Mouse (Mus musculus) stomach, embryonic 14.5 days (tissue): ENCODE data around the gene Cog8. TPM values are rescaled to one million over a fixed set of nuclear protein-coding genes. Genes with fewer than 3 reads are reported as not detected.
"Not testable (repeated sequence)": the region's sequence is repeated elsewhere in the genome, so short reads cannot be mapped to it uniquely, and the experiment has no call there.

Experiments used
- ATAC-seq: fragments of 200-750 bp; cut with Nextera tagmentation; 2 replicates; pipeline ENCODE4 v1.8.0; 2017; ENCODE audit warnings: low read depth, moderate TSS enrichment; ENCODE audit not compliant: insufficient number of reproducible peaks, insufficient read depth, low FRiP score
- H3K27ac ChIP-seq: fragments of 300-500 bp; sonication (generic); 2 replicates; pipeline ENCODE4 v1.5.1; 2014; ENCODE audit warnings: mild to moderate bottlenecking, low read length, moderate library complexity, mixed read lengths
- H3K27me3 ChIP-seq: fragments of 300-500 bp; sonication (generic); 2 replicates; pipeline ENCODE4 v1.6.1; 2014; ENCODE audit warnings: low read length, control low read depth, mixed read lengths; ENCODE audit not compliant: control insufficient read depth, insufficient read depth
- H3K36me3 ChIP-seq: fragments of 300-500 bp; sonication (generic); 2 replicates; pipeline ENCODE4 v1.6.1; 2014; ENCODE audit warnings: mild to moderate bottlenecking, control low read depth, low read length, moderate library complexity, mixed read lengths; ENCODE audit not compliant: control insufficient read depth, insufficient read depth
- H3K4me1 ChIP-seq: fragments of 300-500 bp; sonication (generic); 2 replicates; pipeline ENCODE4 v1.6.1; 2014; ENCODE audit warnings: low read length, control low read depth, mixed read lengths; ENCODE audit not compliant: control insufficient read depth, insufficient read depth
- H3K4me2 ChIP-seq: fragments of 300-500 bp; sonication (generic); replicated peaks from 2 replicates; pipeline ENCODE4 v1.6.1; 2014; ENCODE audit warnings: low read depth, low read length, control low read depth
- H3K4me3 ChIP-seq: fragments of 300-500 bp; sonication (generic); 2 replicates; pipeline ENCODE4 v1.5.1; 2014; ENCODE audit warnings: low read depth, low read length, control low read depth
- H3K9ac ChIP-seq: fragments of 300-500 bp; sonication (generic); replicated peaks from 2 replicates; pipeline ENCODE4 v1.6.1; 2014; ENCODE audit warnings: low read depth, mild to moderate bottlenecking, control low read depth, low read length, moderate library complexity, mixed read lengths
- H3K9me3 ChIP-seq: fragments of 300-500 bp; sonication (generic); 2 replicates; pipeline ENCODE4 v1.6.1; 2016; ENCODE audit warnings: low read depth, low read length, control low read depth; ENCODE audit not compliant: control insufficient read depth
- WGBS: fragments of 180-500 bp; shearing (Covaris S2); extraction: QIAGEN DNeasy Blood & Tissue Kit; methylation state at CpG from one replicate; pipeline ENCODE4 v1.1.7; 2014; 5-methylcytosine and 5-hydroxymethylcytosine counted together
- microRNA-seq: library from miRNA; unstranded; fragments of <30 nt; microRNA quantifications from one replicate; pipeline ENCODE4, GENCODE M21; 2016
- polyA plus RNA-seq: library from polyadenylated mRNA; unstranded; fragments of >200 nt; fragmentation: Nextera tagmentation; extraction: Ambion mirVana; gene quantifications from 2 replicates; pipeline ENCODE4 v1.2.1, GENCODE M21; 2014

Gene Cog8
- polyA plus RNA-seq, 1 experiment from 2014 or later: 31.9 TPM

DNA sequence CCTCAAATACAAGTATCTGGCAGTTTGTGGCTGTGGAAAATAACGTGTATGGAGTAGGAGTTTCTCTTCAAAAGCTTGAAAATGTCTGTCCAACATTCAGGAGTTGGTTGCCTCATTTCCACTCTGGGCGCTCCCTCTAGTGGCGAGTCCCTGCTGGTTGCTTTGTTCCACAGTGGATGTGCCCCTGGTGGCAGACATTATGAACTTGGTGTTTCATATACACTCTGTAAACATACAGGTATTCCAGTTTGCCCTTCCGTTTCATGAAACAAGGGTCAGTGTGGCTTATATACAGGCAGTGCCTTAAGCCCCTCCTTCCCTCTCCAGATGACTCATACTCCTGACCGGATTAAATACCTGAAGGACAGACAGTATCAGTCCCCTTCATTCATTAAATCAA lies 54.0 kb downstream of the Cog8 start:
- ATAC-seq: peak; percentile 88
- no peak overlapping the region for H3K4me3 ChIP-seq
- H3K4me2 ChIP-seq: no peak overlapping the region
- H3K9ac ChIP-seq: no peak overlapping the region
- H3K4me1 ChIP-seq: no peaks in the 10 kb centered on the region
- no peaks in the 10 kb centered on the region for H3K27me3 ChIP-seq
- no peaks in the 10 kb centered on the region for H3K9me3 ChIP-seq
- WGBS: 23% methylated on average over 5 of the region's 5 CpGs
- H3K36me3 ChIP-seq: peaks cover 8% of the 10 kb centered on the region
- H3K27ac ChIP-seq: no peak overlapping the region; the same call in 1 of the 2 replicates

DNA sequence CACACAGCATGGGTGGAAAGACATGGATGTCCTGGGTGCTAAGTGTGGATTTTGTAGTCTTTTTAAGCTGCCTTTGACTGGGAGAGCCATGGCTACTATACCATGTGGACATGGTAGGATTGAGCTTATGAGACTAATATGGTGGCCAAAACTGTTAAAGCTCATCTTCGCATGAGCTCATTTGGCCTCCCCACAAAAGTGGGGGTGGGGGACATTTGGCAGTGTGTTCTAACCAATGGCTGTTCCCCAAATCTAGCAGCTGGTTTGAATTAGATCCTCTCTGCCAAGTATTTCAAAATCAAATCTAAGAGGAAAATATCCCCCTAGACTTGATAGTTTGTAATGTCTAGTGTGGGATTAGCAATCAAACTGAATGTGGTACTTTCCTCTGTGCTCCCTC lies 57.4 kb downstream of the Cog8 start:
- H3K36me3 ChIP-seq: peaks cover 13% of the 10 kb centered on the region
- H3K9me3 ChIP-seq: no peaks in the 10 kb centered on the region
- no peak overlapping the region for H3K9ac ChIP-seq
- no peak overlapping the region for H3K27ac ChIP-seq
- H3K4me2 ChIP-seq: no peak overlapping the region
- H3K27me3 ChIP-seq: no peaks in the 10 kb centered on the region
- 68% methylated on average over 1 of the region's 1 CpGs for WGBS
- ATAC-seq: no peak
- H3K4me3 ChIP-seq: no peak overlapping the region
- H3K4me1 ChIP-seq: no peaks in the 10 kb centered on the region

DNA sequence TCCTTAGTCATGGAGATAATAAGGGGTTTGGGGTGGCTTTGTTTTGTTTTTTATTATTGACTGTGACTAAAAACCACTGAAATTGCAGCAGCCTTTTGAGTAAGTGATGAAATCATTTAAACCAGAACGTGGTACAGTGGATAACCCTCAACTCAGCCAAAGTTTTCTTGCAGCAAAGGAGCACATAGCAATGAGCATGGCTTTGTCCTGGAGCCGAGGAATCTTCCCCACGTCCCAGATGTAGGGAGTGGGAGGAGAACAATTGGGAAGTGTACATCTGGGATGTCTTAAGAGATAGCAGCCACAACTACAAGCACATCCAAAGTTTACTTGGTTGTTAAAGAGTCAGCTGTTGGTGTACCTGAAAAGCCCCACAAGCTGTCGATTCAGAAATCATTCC lies 59.1 kb downstream of the Cog8 start:
- no peak overlapping the region for H3K27ac ChIP-seq
- H3K9me3 ChIP-seq: no peaks in the 10 kb centered on the region
- H3K4me1 ChIP-seq: no peaks in the 10 kb centered on the region
- no peak for ATAC-seq
- WGBS: 90% methylated on average over 4 of the region's 4 CpGs
- H3K27me3 ChIP-seq: no peaks in the 10 kb centered on the region
- H3K36me3 ChIP-seq: peaks cover 13% of the 10 kb centered on the region
- H3K9ac ChIP-seq: no peak overlapping the region
- no peak overlapping the region for H3K4me3 ChIP-seq
- no peak overlapping the region for H3K4me2 ChIP-seq

DNA sequence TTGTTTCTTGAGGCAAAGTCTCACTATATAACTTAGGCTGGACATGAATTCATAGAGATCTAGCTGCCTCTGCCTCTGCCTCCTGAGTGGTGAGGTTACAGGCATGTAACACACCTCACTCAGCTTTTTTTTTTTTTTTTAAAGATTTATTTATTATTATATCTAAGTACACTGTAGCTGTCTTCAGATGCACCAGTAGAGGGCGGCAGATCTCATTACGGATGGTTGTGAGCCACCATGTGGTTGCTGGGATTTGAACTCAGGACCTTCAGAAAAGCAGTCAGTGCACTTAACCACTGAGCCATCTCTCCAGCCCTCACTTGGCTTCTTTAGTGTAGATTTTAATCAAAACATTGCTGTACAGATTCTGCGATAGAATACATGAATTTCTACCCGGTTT lies 60.1 kb downstream of the Cog8 start:
- not testable (repeated sequence) for H3K4me2 ChIP-seq, H3K4me3 ChIP-seq, H3K27ac ChIP-seq, H3K27me3 ChIP-seq, H3K9me3 ChIP-seq, H3K4me1 ChIP-seq, ATAC-seq, H3K9ac ChIP-seq
- peaks cover 13% of the 10 kb centered on the region for H3K36me3 ChIP-seq
- WGBS: 87% methylated on average over 4 of the region's 4 CpGs

Small RNA genes lying within 50 kb of the gene (microRNA-seq; reads per million reads assigned to microRNA genes)
- 1.3 reads per million for gene Mir7075

Other genes starting within 250 kb of the Cog8 start
- gene Has3, start 186.4 kb downstream of the Cog8 start, polyA plus RNA-seq: 0.48 and 0.54 TPM in 2 replicates
- 63.5 and 64.9 TPM in 2 replicates for gene Utp4, start 163.1 kb downstream of the Cog8 start, polyA plus RNA-seq
- 21.6 and 26.9 TPM in 2 replicates for gene Sntb2, start 120.9 kb downstream of the Cog8 start, polyA plus RNA-seq
- gene Vps4a, start 25.5 kb downstream of the Cog8 start, polyA plus RNA-seq: 66.3 and 69.7 TPM in 2 replicates
- gene Pdf, start 8.1 kb downstream of the Cog8 start, polyA plus RNA-seq: 38.8 and 40.4 TPM in 2 replicates
- gene Nip7, start 188 bp upstream of the Cog8 start, polyA plus RNA-seq: 83.9 and 93.6 TPM in 2 replicates
- gene Tmed6, start 9.0 kb upstream of the Cog8 start, polyA plus RNA-seq: 12.6 and 22.5 TPM in 2 replicates
- 15.8 and 17.6 TPM in 2 replicates for gene Terf2, start 39.9 kb upstream of the Cog8 start, polyA plus RNA-seq
- gene Cyb5b, start 94.0 kb upstream of the Cog8 start, polyA plus RNA-seq: 89.6 and 105 TPM in 2 replicates
- 19.0 and 20.7 TPM in 2 replicates for gene Nfat5, start 236.8 kb upstream of the Cog8 start, polyA plus RNA-seq